Mouse (Mus musculus) c-Kit-positive CD71-negative TER-119-negative erythroid progenitor cells, embryonic 14.5 days (primary cell): ENCODE measurements around the gene Nrxn1.
"Not testable (repeated sequence)": the region's sequence is repeated elsewhere in the genome, so short reads cannot be mapped to it uniquely, and the experiment has no call there.

ENCODE experiments used
- DNase-seq: peaks from one replicate; pipeline ENCODE4 v3.0.0-alpha.2; 2013; ENCODE audit warnings: low read depth

The Nrxn1 gene

DNA sequence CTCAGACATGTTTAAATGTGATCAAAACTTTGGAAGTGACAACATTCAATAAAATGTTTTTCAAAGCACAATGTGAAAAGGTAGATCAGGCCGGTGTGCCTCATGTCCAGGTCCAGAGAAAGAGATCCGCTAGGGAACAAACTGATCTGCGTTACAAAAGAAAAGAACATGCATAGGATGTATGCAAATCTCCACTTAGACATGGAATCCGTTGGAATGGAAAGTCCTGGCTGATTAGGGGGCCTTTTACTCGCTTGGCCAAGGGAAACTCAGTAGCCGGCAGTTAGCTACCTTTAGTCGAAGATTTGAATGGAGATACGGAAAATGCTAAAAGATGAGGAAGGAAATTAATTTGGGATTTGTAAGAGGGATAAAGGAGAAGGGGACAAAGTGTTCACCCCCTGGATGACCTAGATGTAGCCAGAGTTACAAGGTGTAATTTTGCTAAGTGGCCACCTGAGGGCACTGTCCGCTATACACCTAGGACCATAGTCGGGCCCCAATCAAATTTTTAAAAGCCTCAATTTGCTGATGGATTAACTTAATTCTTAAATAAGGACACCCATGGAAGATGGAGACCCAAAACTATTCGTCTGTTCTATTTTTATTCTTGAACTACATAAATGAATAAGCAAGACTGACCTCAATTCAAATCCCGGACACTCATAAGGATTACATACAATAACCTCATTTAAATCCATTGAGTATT, 508.9 kb downstream of the Nrxn1 start:
- peak; percentile 12 for DNase-seq

DNA sequence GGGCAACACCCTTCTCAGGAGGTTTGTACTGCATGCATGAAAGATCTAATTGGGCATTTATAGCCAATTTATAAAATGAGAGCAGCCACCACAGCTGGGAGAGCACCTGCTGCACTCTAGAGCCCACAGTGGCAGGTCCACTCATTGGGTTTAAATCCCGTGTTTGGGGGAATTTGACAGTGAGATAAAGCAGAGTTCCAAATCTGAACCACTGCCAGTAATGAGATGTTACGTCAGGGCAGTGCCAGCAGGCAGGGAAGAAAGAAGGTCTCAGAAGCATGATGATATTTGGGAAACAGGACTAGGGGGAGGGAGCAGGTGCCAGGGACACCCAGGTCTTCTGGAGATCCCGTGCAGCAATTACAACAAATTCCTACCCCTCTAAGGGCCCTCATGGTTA, 509.7 kb downstream of the Nrxn1 start:
- no peak for DNase-seq

- DNase-seq = no peak
Observed at GRCm38 (mm10) chr17:90569877-90570276, 523.0 kb downstream of the Nrxn1 start.

DNA sequence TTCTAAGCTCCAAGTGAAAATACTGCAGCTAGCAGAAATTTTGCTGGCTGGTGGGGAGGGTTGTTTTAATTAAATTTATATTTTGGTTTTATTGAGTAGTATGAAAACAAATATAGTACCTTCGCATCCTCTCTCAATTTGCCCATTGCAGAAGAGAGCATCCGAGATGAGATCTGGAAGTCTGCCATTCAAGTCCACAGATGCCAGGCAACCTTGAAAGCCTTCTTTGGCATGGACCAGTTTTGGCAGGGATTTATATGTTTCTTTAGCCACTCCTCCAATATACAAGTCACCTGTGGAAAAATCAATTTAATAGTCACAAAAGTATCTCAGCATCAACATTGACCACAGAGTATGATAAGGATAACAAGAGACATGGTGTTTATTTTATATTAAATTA, 527.7 kb downstream of the Nrxn1 start:
- DNase-seq = no peak

DNA sequence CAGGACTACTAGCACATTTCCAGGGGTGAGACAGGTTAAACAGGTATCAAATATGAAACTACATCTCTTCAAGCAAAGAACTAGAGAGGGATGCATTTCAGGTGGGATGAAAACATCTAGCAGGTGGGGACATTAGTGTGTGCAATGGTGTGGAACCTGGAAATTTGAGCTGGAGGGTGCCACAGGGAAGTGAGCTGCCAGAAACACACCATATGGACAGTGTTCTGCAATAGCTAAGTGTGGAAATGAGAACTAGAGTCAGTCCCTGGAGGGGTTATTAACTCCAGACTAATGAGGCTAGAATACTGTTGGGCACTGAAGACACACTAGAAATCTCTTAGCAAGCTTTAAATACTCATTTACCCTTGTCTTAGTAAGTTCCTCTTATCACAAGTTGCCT, 536.5 kb downstream of the Nrxn1 start:
- no peak for DNase-seq

- no peak for DNase-seq
Observed at GRCm38 (mm10) chr17:90550415-90550814, 542.5 kb downstream of the Nrxn1 start.

GRCm38 (mm10) chr17:90546806-90547205, 546.1 kb downstream of the Nrxn1 start:
- DNase-seq = no peak

- no peak for DNase-seq
Observed at GRCm38 (mm10) chr17:90544639-90545259, 548.1 kb downstream of the Nrxn1 start.

DNA sequence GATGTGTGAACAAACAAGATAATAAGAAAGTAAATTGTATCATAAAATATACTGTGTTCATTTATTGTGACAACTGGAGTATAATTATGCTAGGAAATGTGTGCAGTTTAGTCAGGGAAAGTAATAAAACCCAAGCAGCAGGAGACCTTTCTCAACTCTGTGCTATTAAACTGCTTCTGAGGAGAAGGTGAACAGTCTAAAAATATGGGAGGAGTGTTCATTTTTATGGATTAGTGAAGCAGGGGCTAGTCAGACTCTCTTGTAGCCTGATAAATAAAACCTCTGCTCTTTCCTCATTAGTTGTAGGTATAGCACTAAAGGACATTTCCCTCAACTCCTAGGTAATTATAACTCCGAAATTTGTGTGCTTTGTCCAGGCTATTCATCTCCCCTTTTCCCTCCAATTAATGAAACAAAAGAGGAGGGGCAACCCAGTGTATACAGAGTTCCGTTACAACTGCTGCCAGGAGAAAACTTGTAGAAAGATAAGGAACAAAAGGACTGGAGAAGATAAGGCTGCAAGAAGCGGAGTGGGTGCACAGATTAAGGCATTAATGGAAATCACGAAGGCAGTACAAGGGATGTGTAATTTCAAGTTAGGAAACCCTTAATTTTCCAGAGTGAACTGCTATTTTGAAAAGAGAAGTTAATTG, 548.8 kb downstream of the Nrxn1 start:
- DNase-seq = no peak

DNA sequence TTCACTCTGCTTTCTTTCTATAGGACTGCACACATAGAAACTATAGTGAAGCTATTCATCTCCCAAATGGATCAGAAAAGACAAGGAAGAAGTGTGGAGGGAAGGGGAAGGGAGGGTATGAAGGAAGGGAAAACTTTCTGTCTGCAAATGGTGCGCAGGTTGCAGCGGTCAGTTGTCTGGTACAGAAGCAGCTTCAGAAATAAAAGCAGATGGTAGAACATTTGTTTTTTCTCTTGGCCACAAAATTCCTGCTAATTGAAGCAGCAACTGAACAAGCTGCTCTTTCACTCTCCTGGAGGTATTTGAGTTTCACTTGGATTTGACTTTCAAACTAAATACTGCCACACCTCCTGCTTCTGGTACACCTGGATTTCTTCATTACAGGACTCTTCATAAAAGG, 561.4 kb downstream of the Nrxn1 start:
- no peak for DNase-seq

GRCm38 (mm10) chr17:90506026-90506425, 586.8 kb downstream of the Nrxn1 start:
- no peak for DNase-seq

GRCm38 (mm10) chr17:90503999-90504398, 588.9 kb downstream of the Nrxn1 start:
- DNase-seq = not testable (repeated sequence)

GRCm38 (mm10) chr17:90501023-90501675, 591.7 kb downstream of the Nrxn1 start:
- peak; percentile 24 for DNase-seq

DNA sequence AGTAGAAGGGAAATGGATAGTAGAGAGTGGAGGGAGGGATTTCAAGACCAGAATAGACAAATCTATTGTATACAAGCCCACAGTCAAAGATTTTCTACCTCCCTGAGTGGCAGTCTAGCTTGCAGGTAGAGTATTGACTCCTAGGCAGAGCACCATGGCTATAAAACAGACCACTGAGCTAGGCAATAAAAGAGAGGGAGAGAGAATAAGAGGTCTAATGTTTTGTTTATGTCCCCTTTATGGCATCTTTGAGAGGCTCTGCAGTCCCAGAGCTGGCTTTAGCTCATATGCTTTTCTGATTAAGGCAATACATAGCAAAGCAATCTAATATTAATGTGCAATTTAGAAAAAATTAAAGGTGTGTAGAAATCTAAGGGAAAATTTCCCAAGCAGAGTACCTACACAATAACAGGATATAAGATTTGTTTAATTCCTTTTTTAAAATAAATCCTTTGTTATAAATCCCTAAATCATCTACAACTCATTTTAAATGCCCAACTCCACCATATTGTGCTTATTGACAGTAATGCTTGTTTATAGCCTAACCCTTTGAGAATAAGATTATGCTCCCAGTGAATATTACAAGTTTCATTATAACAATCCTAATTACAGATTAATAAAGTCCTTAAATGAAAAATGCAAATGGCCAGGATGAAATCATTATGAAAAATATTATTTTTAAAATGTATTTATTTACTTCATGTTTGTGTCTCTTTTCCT, 613.2 kb downstream of the Nrxn1 start:
- DNase-seq = no peak

GRCm38 (mm10) chr17:90456748-90457147, 636.1 kb downstream of the Nrxn1 start:
- DNase-seq = no peak

DNA sequence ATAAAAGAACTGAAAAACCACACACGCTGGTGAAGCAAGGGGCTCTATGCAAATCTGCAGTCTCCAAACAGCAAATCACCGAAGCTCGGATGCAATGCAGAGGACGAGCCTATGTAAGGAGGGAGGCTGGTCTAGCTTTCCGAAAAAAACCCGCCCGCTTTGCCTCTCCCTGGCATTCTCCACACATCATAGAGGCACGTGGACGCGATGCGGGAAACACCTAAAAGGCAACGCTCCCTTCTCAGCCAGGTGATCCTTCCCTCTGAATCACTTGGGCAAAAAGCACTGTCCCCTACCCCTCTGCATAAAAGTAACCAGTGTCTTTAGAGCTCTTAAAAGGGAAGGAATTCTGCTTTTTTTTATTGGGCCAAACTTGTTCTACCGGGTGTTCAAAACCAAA, 637.0 kb downstream of the Nrxn1 start:
- DNase-seq = no peak

DNA sequence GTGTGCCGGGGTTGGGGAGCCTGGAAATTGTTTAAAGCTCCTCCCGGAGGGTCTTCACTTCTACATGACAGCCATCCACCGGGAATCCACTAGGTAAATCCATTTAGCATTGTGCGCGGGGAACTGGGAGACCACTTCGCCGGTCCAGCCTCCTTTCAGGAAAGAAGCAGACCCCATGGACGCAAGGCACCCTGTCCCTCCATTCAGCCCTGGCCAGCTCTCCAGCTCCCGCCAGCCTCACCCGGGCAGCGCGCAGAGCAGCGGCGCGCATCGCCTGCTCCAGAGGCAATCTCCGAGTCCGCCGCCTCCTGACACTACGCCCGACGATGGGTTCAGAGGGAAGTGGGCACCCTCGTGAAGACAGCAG, 637.5 kb downstream of the Nrxn1 start:
- DNase-seq = no peak

DNA sequence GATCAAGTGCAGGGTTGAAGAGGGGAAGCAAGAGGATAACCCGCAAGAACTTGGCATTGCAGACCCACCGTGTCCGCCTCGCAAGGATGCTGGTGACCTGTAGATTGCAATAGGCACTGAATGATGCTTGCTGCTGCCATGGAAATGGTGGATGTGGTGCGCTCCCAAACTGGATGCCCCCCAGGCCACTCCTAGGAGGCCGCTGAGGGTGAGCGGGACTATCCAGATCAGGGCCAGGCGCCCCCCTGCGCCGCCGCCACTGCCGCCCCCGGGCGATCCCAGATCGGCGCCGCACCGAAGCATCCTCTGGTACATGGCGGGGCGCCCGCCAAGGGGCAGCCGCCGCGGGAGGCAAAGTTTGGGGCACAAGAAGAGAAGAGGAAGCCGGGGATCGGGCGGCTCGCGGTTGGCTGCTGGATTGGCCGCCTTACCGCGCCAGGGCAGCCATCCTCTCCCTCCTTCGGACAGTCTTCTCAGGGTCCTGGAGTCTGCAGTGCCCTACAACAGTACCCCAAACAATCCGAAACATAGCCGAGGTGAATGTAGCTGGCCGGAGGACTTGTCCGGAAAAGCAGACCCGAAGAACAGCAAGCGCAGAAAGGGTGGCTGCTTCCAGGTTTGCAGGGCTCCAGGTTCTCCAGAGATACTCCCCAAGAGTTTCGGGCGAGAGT, 638.0 kb downstream of the Nrxn1 start:
- DNase-seq = no peak

- no peak for DNase-seq
Observed at GRCm38 (mm10) chr17:90454356-90454737, 638.5 kb downstream of the Nrxn1 start.

GRCm38 (mm10) chr17:90453280-90453679, 639.6 kb downstream of the Nrxn1 start:
- DNase-seq = no peak

DNA sequence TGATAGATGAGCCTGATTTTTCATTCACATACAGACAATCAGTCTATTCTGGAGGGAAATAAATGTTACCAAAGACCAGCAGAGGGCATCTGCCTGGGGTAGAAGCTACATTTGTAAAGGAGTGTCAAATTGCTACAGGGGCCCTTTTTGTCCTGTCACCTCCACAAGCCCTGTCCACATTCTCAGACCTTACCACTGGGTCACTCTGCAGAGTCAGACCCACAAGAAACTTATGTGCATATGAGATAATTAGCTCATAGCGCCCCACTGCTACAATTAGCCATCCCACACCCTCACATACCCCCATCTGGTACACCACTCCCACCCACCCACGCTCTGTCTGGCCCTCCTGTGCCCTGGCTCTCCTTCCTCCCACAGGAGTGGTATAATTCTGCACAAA, 640.1 kb downstream of the Nrxn1 start:
- DNase-seq = no peak

- no peak for DNase-seq
Observed at GRCm38 (mm10) chr17:90451384-90451783, 641.5 kb downstream of the Nrxn1 start.
